Mouse (Mus musculus) sigmoid colon, adult 10 weeks (tissue): ENCODE results near the gene Vmn2r62. TPM values are rescaled to one million over a fixed set of nuclear protein-coding genes. Genes with fewer than 3 reads are reported as not detected.

ENCODE experiments used
- polyA plus RNA-seq: library from polyadenylated mRNA; stranded (reverse); fragments of 350-450 nt; fragmentation: Illumina TruSeq; extraction: RNeasy Lipid Tissue Mini Kit (QIAGEN cat#74804); gene quantifications from one replicate; pipeline ENCODE4 v1.2.3, GENCODE M21; 2014; ENCODE audit warnings: low read depth, low replicate concordance

Vmn2r62 gene
- not detected for polyA plus RNA-seq

DNA sequence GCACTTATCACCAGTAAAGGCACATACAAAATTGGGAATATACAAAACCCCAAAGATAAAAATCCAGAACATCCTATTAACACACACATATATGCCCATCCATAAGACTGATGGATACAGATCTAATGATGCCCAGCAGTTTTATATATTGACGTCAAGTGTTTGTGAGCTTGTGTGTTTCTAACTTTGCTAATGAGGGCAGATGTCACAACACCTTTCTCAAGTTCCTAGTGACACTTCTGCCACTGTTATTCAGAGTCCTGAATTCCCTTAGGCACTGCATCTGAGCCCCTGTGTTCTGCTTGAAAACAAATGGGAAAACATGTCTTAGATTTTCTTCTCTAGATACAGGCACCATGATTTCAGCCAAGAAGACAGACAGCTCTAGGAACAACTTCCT, at the start of gene Vmn2r62:
TSS of gene Vmn2r62 (minus strand) at position 101 of the 400 bp plus-strand sequence.

GRCm38 (mm10) chr7:42726917-42727316, 66.4 kb downstream of the Vmn2r62 start, which contains the start of gene Gm17067:
TSS of gene Gm17067 (minus strand) at chr7:42727017.

Other genes with a start within 250 kb of the Vmn2r62 start
- gene Gm21028, start 214.9 kb downstream of the Vmn2r62 start, polyA plus RNA-seq: not detected
- 6.8 TPM for gene Zfp977, start 201.0 kb downstream of the Vmn2r62 start, polyA plus RNA-seq
- 29.7 TPM for gene Zfp976, start 150.9 kb downstream of the Vmn2r62 start, polyA plus RNA-seq
- gene Zfp975, start 100.8 kb downstream of the Vmn2r62 start, polyA plus RNA-seq: 34.6 TPM
- gene Gm17067, start 66.5 kb downstream of the Vmn2r62 start, polyA plus RNA-seq: not detected
- not detected for gene Gm2381, start 73.7 kb upstream of the Vmn2r62 start, polyA plus RNA-seq
- not detected for gene Vmn2r63, start 140.3 kb upstream of the Vmn2r62 start, polyA plus RNA-seq
- not detected for gene Gm9268, start 225.2 kb upstream of the Vmn2r62 start, polyA plus RNA-seq